Mouse (Mus musculus) gastrocnemius, postnatal 4 days (tissue): Measurements from ENCODE around the gene Fabp7. TPM values are rescaled to one million over a fixed set of nuclear protein-coding genes. Genes with fewer than 3 reads are reported as not detected.

ENCODE experiments used
- DNase-seq, 2 experiments: peaks; one replicate each; pipeline ENCODE4 v3.0.0; 2021 to 2022; ENCODE audit warnings: low spot score in 2 of 2, mixed read lengths in 2 of 2
- total RNA-seq, 2 experiments: library from RNA; stranded (reverse); gene quantifications; 2 replicates each; pipeline ENCODE4 v1.2.3; 2021

Gene Fabp7
- total RNA-seq, 2 experiments from 2014 or later: 2.9 to 3.4 TPM

DNA sequence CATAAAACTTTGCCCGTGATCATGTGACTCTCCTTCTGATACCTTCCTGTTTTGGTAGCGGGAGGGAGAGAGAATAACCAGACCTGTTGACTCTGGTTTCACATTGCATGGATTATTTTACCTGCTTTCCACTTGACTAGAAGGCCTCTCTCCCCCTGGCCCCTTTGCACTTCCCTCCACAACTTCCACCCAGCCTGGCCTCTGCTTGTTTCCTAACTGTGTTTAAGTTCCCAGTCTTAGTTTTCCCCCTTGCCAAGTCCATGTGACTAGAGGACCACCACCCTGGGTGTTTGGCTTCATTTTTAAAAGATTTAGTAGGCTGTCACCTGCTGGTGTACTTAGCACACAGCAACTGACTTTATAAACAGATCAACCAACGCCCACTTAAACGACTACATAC lies 11.4 kb downstream of the Fabp7 start:
- DNase-seq: no peak

DNA sequence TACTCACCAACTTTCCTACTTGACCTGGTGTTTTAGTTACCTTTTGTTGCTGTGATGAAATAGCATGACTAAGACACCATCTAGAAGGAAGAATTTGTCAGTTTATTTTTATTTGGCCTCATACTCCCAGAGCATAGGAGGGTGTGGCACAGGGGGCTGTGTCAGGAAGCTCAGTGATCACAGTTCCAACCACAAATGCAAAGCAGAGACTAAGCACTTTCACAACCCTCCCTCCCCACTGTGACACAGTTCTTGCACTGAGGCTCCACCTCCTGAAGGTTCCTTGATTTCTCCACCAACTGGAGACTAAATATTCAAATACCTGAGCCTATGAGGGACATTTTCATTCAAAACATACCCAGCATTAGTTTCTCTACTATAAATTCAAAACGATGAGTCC lies 14.8 kb downstream of the Fabp7 start:
- no peak for DNase-seq

DNA sequence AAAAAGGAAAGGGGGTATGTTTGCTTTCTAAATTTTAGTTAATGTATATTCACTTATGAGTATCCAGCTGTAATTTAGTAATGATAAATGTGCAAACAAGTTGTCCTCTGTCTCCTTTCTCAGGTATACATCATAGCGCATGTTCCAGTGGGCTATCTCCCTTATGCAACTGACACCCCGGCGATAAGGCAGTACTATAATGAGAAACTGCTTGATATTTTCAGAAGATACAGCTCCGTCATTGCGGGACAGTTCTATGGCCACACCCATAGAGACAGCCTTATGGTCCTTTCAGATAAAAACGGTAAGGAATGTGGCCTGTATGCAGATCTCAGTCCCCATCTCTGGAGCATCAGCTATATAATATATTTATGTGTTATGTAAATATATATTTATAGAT lies 23.1 kb downstream of the Fabp7 start:
- no peak for DNase-seq

DNA sequence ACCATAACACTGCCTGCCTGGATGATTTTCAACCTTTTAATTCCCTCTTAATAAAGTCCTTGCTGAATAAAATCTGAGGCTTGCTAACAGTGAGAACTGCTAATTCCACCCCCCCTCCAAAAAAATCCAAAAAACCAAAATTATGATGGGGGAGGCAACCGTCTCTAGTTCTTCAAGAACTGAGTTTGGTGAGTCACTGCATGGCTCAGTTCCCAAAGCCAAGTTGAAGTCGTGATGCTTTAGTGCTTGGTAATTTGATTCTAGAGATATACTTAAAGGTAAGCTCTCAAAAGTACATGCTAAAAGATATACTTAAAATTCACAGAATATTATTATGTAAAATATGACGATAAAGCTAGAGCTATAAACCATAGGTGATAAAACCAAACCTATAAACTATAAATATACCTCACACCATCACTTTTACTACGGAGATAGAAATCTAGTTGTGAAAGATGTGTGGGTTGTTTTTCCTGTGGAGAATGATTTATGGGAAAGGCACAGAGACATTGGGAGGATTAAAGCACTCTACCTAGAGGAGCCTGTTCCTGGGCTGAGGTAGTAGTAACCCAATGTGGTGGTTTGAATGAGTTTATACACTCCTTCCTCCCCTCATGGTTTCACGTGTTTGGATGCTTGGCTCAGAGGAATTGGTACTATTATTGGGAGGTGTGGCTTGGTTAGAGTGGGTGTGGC lies 27.6 kb downstream of the Fabp7 start:
- no peak for DNase-seq

DNA sequence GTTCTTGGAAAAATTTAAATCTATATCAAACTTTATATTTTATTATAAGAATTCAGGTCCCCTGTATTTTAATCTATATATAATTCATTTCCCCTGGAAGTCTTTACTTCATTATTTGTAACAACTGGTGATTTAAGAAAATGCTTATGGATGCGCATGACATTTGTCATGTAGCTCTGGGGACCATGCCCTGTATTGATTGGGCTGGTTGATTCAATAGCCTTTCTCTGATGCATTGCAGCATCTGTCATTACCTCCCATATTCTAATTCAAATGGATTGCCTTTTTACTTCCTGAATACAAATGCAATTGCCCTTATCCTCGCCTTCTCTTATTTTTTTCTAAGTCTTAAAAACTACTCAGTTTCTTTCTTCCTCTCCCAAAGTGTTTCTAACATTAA lies 29.6 kb downstream of the Fabp7 start:
- DNase-seq: no peak

DNA sequence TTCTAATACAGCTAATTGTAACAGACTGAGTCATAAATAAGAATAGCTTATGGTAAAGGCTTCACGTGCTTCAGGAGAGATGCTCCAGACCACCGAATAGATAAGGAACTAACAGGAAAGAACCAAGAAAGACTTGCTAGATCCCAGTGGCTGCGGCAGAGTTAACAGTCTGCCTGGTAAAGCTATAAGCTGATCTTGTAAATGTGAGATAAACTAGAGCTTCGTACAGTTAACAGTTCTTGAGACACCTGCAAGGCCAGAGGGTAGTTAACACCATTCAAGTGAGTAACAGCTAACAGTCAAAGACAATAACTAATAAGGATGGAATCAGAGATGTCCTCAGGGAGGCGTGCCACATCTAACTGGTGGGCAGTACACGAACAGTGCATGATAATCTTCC lies 31.2 kb downstream of the Fabp7 start:
- no peak for DNase-seq

DNA sequence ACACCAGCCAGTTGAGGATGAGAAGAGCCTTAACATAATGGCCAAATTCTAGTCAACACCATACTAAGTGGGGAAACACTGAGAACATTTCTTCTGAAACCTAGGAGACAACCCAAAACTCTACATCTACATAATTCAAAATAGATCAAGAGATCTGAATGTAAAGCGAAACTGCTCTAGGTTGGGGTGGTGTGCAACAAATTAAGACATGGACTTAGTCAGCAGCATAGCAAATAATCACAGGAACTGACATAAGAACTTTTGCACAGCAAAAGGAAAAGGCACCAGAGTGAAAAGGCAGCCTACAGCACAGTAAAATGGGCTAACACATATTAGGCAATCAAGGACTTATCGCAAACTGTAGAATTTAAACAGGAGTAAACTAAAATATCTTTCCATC lies 34.5 kb downstream of the Fabp7 start:
- no peak for DNase-seq

DNA sequence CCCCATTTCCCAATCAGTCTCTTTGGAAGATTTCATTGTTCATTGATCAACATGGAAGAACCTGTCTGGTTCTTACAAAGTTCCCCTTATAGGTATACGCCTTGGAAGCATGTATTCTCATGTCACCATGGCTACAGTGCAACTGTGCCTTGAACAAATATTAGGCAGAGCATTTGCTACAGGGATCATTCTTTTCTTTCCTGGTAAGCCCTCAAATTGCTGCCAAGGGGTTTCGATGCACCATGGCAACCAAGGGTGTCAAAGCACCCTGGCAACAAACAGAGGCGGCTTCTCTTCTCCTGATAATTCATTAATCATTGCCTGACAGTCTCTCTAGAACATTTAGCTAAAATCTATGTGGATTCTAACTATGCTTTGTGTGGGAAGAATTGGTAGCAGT lies 37.8 kb downstream of the Fabp7 start:
- DNase-seq: no peak

DNA sequence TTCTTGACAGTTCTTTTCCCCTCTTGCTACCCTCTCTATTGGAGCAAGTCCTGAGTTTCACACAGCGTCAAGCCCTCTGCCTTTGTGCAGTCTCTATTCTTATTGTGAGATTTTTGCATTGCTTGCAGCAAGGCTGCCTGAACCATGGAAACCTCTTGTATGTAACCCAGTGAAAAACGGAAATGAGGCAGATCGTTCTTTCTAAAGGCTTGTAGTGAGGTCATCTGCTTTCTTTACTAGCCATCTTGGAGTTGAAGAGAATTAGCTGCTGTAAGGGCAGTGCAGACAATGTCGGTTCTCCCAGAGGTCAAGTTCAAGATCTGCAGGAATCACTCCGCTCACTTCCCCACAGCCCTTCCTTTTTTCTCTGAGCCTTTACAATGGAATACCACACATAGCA lies 44.0 kb downstream of the Fabp7 start:
- no peak for DNase-seq

DNA sequence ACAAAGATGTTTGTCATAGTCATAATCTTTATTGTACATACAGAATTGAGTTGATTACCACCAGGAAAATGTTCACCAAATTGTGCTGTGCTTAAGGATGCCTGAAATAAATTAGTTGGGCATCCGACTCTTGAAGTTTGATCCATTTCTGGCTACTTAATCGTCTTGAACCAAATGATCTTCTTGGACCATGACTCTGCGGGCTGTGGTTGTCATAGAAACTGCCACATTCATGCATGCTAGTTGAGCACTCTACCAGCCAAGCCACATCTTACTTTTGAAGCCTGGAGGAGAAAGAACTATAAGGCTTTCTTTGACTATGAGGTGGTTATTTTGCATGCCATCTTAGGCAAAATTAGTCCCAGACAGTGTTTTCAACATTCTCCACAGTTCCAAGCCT lies 44.9 kb downstream of the Fabp7 start:
- DNase-seq: no peak

DNA sequence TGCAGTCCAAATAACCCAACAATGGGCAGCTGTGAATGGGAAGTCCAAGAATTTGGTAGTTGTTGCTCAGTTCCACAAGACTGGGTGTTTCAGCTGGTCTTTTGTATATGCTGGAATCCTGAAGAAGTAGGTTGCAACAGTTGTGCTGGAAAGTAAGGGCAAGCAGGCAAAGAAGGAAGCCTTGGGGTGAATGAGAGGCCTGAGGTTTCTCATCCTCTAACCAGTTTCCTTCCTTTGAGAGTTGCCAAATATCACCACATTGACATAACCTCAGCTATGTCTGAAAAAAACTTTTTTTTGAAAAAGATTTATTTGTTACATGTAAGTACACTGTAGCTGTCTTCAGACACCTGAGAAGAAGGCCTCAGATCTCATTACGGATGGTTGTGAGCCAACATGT lies 50.4 kb downstream of the Fabp7 start:
- DNase-seq: no peak

DNA sequence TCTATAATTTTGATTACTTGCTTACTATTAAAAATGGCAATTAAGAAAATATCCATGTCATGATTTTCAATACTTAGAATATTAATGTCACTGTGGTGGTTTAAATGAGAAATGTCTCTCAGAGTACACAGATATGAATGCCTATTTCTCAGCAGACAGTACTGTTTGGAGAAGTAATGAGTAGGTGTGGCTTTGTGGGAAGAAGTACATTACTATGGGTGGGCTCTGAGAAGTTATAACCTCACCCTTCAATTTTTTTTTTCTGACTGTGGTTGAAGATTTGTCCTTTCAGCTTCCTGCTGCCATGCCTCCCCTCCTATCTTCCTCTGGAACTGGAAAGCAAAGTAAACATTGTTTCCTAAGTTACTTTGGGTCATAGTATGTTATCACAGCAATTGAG lies 51.3 kb downstream of the Fabp7 start:
- DNase-seq: no peak

Other genes starting within 250 kb of the Fabp7 start
- gene Pkib, start 152.9 kb upstream of the Fabp7 start, total RNA-seq: under 1 TPM in 1 of 2 experiments, not detected in 1; 0.88 TPM
- 10 to 100 TPM; 11.3 to 12.5 TPM for gene Smpdl3a, start 9.5 kb downstream of the Fabp7 start, total RNA-seq